Mouse (Mus musculus): ENCODE results near the gene C1qb.
A peak's percentile ranks its signal among the peaks of the same experiment; 100 is the strongest.

C1qb gene

DNA sequence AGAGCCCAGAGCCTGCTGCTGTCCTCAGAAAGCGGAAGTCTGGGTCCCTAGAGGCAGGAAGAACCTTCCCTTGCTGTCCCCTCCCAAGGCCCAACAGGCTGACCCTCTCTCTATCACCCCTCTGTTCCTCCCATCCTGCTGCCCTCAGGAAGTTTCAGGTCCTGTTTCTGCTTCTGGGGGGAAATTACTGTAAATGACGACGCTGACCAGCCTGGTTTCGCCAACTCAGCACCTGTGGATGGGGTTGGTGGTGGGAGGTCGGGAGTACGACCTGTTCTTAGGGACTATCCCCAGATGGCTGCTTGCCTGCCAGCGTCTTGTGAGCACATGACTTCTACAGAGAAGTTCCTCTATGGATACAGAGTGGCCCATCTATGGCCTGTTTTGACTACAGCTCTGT is at the start of gene C1qb:
TSS of gene C1qb (minus strand) at position 87 of the 400 bp plus-strand sequence.
- no peak for DNase-seq (ENCODE audit: low spot score)

DNA sequence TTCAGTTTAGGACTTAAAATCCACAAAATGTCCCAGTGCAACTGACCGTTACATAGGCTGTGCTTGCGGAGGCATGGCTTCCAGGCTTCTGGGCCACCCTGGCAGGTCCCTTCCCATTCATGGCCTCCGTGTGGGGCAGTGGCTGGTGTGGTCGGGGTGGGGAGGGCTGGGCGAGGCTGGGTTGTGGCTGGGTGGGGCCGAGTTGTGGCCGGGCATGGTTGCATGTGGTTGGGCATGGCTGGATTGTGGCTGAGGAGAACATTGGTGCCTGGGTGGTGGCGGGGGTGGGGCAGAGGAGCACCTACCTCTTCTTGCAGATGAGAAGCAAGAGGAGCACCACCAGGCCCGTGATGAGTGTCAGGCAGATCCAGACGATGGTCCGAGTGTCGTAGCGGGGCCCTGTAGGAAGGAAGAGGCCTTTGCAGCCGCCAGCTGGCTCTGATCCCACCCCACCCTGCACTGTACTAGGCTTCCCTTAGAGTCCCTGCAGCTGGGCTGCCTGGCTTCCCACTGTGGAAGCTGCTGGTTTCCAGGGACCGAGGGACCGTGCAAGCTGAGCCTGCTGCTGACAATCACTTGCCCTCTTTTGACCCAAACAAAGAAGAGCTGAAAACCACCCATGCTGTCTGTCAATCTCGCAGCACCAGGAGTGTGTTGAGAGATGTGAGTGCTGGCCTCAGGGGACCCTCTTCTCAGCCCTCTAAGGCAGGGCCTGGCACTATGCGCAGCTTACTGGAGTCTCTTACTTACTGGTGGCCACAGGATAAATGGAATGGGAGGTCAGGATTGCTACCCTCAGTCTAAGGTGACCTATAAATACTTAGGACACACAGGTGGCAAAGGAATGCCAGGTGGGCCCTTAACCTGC is 49.0 kb upstream of the C1qb start:
- no peak for DNase-seq (ENCODE audit: low spot score)

GRCm38 (mm10) chr4:136930474-136930873 is 44.5 kb upstream of the C1qb start:
- DNase-seq (ENCODE audit: low spot score) = no peak

DNA sequence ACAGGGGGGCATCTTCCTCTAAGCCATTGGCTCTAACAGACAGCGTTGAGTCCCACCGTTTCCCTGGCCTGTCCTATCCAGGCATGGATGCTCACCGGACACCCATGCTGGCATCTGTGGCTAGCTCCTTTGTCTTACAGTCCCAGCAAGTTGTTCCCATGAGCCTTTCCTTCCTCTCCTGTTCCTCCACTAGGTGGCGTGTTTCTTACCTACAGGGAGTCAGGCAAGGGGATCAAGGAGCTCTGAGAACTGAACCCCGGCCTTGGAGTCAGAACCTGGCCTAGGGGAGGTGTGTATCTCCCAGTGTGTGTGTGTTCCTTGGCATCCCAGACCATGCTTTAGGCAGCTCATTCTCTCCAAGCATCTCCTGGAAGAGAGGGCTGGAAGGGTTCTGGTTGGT is 42.9 kb upstream of the C1qb start:
- no peak for DNase-seq (ENCODE audit: low spot score)

DNA sequence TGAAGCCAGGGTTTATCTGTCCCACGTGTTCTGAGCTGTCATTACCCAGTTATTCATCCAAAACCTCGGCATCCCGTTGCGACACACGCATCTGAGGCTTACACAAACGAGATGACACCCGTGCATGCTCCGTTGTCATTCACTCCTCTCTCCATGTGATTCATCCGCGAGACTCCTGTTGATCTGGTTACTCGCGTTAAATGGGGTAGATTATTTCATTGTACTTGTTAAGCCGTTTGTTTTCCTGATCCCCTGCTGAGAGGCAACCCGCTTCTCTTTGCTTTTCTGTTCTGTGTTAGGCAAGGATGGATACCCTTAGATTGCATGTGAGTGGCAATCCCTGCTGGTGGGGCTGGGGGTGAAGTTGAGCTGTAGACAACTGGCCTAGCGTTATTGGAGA is 39.8 kb upstream of the C1qb start:
- no peak for DNase-seq (ENCODE audit: low spot score)

GRCm38 (mm10) chr4:136924529-136924928 is 38.5 kb upstream of the C1qb start:
- peak; percentile 75 for DNase-seq (ENCODE audit: low spot score)

- no peak for DNase-seq (ENCODE audit: low spot score)
Measured at GRCm38 (mm10) chr4:136919526-136919925, 33.5 kb upstream of the C1qb start.

- no peak for DNase-seq (ENCODE audit: low spot score)
Measured at GRCm38 (mm10) chr4:136918834-136919233, 32.8 kb upstream of the C1qb start.

GRCm38 (mm10) chr4:136917165-136917524 is 31.2 kb upstream of the C1qb start:
- DNase-seq (ENCODE audit: low spot score) = no peak

DNA sequence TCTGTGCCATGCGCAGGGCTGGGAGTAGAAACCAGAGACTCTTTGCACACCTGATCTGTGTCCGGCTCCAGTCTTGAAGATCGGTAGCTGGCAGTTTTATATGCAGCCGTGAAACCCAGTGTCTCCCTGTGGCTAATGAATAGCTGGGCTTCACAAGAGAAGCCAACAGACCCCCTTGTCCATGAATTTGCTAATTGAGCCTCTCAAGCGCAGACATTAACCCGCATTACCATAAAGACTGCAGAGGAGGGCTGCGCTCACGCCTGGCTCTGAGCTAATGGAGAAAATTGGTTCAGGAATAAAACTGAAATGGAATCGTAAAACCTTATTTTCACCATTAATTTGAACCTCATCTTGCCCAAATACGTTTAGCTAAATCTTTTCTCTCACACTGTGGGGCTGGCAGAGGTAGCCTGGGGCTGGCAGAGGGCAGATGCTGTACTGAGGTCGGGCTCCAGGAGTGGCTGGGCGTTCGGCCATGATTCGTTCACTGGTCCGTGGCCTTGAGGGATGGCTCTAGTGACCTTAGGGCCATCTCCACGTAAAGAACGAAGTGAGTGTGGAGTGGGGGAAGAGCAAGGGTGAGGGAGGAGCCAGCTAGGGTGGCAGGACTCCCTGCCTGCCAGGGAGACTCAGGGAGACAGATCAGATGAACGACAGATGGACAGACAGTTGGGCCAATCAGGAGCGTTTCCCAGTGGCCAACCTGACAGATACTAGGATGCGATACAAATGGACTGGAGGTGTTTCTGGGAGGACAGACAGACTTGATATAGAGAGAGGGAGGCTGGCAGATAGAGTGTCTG is 30.6 kb upstream of the C1qb start:
- no peak for DNase-seq (ENCODE audit: low spot score)

DNA sequence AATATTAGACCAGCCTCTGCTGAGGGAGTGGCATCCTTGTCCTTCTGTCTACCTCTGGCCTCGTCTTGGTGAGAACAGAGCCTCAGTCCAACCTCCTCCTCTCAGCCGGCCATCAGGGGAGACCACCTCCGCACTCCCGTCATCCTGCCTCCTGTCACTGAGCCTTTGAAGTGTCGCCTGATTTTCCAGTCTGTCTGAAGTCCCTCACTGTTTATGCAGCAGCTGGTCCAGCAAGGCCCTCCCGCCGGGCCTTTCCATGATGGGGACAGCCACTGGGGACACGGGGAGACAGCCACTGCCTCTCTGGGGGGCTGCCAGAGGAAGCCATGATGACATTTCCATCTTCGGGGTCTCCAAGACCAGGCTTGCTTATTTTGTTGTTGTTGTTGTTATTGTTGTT is 26.9 kb upstream of the C1qb start:
- no peak for DNase-seq (ENCODE audit: low spot score)

- no peak for DNase-seq (ENCODE audit: low spot score)
Measured at GRCm38 (mm10) chr4:136911804-136912203, 25.8 kb upstream of the C1qb start.

- no peak for DNase-seq (ENCODE audit: low spot score)
Measured at GRCm38 (mm10) chr4:136911211-136911646, 25.2 kb upstream of the C1qb start.

DNA sequence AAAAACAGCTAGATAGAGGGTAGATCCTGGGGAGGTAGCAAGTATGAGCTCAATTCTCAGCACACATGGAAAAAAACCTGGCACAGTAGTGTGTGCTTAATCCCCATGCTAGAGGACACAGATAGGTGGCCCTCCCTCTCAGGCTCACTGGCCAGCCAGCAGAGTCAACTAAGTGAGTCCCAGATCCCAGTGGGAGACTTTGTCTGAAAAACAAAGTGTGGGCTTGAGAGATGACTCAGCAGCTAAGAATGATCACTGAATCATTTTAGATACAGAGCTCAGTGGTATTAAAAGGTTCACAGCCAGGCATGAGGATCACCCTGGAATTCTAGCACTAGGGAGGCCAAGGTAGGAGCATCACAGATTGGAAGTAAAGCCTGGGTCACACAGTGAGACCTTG is 21.8 kb upstream of the C1qb start:
- no peak for DNase-seq (ENCODE audit: low spot score)

DNA sequence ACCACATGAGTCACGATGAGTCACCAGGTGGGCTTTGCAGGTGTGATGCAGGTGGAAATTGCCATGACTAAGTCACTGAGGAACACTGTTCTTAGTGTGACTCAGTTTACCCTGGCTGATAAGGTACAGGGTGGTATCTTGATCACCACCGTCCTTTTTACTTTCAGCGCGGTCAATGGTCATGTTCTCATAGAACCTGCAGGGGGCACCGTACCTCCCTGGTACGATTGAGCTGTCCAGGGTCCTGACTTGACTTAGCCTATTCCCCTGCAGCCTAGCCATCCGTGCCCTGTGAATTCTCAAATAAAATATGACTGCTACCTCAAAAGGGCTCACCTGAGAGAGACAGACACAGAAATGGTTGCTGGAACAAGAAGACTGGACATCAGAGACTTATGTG is 21.0 kb upstream of the C1qb start:
- DNase-seq (ENCODE audit: low spot score) = peak; percentile 53

DNA sequence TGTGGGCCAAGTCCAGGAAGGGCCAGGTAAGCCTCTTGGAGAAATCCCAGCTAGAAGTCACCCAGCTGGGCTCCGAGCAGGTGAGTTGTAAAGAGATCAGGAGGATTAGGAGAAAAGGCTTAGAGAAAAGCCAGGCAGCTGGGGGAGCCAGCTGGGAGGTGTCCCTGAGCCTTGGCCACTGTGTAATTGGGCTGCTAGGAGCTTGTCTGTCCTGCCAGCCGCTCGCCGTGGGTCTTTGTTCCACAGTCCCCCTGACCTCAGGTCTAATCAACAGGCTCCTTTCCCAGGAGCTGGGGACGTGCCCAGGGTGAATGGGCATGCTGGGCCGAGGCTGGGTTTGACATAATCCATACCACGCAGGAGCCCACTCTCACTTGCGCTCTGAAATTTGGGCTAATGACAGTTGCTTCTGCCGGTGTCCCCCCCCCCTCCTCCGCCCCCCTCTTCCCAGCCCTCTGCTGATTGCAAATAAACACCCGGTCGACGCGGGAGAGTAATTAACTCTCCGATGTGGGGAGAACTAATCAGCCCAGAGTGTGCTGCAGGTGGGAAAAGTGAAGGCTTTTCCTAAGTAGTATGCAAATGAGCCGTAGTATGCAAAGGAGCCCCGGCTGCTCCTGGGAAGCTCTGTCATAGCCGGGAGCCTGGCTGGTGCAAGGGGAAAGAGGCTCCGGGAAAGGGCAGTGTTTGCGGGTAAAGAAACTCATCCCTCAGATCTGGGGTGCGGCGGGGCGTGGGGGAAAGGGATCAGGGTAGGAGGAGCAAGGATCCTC is 19.0 kb upstream of the C1qb start:
- DNase-seq (ENCODE audit: low spot score) = no peak

GRCm38 (mm10) chr4:136899154-136899553 is 13.2 kb upstream of the C1qb start:
- no peak for DNase-seq (ENCODE audit: low spot score)

GRCm38 (mm10) chr4:136898637-136899036 is 12.7 kb upstream of the C1qb start, which contains the start of gene C1qa:
Gene C1qa (minus strand): TSS chr4:136898803.
- DNase-seq (ENCODE audit: low spot score) = no peak

GRCm38 (mm10) chr4:136898084-136898598 is 12.2 kb upstream of the C1qb start:
- DNase-seq (ENCODE audit: low spot score) = no peak

DNA sequence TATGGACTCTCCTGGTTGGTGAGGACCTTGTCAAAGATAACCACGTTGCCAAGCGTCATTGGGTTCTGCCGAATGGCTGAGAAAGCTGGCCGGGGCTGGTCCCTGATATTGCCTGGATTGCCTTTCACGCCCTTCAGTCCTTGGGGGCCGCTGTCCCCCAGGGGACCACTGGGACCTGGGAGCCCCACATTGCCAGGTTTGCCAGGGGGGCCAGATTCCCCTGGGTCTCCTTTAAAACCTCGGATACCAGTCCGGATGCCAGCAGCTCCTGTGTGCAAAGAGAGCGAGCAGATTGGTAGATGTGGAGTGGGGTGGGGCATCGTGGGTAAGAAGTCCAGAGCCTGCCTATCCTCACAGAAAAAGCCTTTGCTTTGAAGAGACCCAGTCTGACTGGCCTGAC is 10.5 kb upstream of the C1qb start:
- DNase-seq (ENCODE audit: low spot score) = no peak

DNA sequence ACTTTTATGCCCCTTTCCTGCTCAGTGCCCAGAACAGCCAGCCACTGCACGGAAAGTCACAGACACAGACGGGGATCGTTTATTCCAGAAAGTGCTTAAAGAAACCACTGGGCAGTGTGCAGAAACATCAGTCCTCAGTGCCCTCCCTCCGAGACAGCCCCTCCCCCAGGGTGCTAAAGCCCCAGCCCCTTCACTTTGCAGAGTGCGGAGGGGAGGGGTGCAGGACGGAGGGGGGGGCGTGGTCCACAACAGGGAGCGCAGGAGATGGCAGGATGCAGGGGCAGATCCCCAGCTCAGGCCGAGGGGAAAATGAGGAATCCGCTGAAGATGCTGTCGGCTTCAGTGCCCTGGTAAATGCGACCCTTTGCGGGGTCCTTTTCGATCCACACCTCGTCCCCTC is 9.9 kb upstream of the C1qb start:
- no peak for DNase-seq (ENCODE audit: low spot score)

DNA sequence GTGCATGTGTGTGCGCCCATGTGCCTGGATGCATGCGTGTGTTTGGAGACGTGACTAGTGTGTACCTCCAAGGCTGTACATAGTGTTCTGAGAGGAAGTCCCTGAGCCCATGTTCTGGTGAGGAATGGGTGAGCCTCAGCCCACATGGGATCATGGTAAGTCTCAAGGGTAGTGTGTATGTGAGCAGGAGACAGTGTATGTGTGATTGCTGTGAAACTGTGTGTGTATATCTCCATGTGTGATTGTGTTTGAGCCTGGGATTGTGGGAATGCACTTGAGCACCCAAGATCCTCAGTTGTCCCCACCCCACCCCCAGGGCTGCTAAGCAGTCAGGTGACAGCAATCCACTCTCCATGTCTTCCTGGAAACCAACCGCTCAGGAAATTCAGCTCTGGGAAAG is 8.8 kb upstream of the C1qb start:
- DNase-seq (ENCODE audit: low spot score) = no peak
